Mouse (Mus musculus): ENCODE results near the gene Krtap19-1. TPM values are rescaled to one million over a fixed set of nuclear protein-coding genes. Genes with fewer than 3 reads are reported as not detected.

Gene Krtap19-1
- polyA plus RNA-seq (2015; fragmentation: Nextera tagmentation; extraction: Ambion mirVana): not detected in 2 replicates

DNA sequence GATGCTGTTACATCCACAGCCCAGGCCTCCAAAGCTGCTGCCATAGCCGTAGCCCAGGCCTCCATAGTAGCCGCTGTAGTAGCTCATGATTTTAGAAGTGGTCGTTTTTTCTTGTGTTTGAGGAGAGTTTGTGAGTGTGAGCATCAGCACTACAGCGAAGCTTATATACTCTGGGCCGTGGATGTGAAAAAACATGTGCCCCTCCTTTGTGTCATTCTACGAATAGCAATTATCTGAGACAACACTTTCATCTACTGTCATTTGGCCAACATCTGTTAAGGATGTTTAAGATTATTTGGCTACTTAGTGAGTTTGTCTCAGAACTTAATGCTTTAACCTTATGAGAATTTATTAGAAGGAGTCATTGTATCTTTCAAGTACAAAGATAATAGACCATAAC lies at the start of gene Krtap19-1:
Gene Krtap19-1, minus strand, starts transcription at position 101 of the 400 bp plus-strand sequence.
- no peak within 1 kb of the TSS for H3K9ac ChIP-seq
- H3K9me3 ChIP-seq: no peaks in the 10 kb centered on the region
- no peak for ATAC-seq (ENCODE audit: low FRiP score, low read depth)
- H3K27ac ChIP-seq (replicated peaks): no peak within 1 kb of the TSS
- no peaks in the 10 kb centered on the region for H3K36me3 ChIP-seq
- no peaks in the 10 kb centered on the region for H3K4me1 ChIP-seq (replicated peaks)
- H3K4me3 ChIP-seq: no peak within 1 kb of the TSS
- no peaks in the 10 kb centered on the region for H3K27me3 ChIP-seq
- H3K4me2 ChIP-seq: no peak within 1 kb of the TSS
- WGBS: 91% methylated on average over 6 of the region's 6 CpGs

DNA sequence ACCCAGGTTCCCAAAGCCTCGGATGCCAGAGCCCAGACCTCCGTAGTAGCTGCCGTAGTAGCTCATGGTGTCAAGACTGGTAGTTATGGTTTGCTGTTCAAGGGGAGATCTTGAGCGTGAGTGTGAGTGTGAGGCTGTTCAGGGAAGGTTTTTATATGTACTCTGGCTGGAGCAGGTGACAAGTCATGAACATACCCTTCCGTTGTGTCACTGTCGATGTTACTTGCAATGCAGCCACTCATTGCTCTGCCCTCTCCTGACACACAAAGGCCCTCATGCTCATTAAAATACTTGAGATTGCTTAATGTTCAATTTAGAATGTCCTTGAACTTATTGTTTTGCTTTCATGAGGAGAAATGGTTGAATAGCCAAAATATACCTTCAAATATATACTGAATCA lies 27.1 kb upstream of the Krtap19-1 start, which contains the start of gene Krtap19-5:
Gene Krtap19-5, minus strand, starts transcription at position 101 of the 400 bp plus-strand sequence.
- Histone ChIP-seq H3K4me1 (replicated peaks) (no peaks in the 10 kb centered on the region), H3K4me2 (no peak within 1 kb of the TSS), H3K9me3 (no peaks in the 10 kb centered on the region), H3K27ac (replicated peaks) (no peak within 1 kb of the TSS), H3K27me3 (no peaks in the 10 kb centered on the region), H3K9ac (no peak within 1 kb of the TSS), H3K36me3 (no peaks in the 10 kb centered on the region), H3K4me3 (no peak within 1 kb of the TSS)
- 94% methylated on average over 6 of the region's 6 CpGs for WGBS
- ATAC-seq (ENCODE audit: low FRiP score, low read depth): no peak

DNA sequence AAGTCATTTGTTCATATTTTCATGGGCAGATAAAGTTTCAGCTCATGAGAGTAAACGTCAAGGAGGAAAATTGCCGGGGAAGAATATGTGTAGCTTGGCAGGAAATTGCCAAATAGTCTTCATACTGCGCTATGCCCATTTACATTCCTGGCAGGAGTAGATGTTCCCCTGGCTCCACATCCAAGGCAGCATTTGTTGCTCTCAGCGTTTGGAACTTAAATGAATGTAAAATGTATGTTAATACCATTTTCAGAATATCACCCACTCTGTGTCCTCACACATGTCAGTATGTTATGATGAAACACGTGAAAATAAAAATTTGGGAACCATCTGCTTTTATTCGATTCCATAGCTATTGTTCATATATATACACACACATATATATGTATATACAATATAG lies 17.7 kb upstream of the Krtap19-1 start:
- Histone ChIP-seq H3K27me3 (no peaks in the 10 kb centered on the region), H3K9ac (no peak overlapping the region), H3K4me2 (no peak overlapping the region), H3K27ac (replicated peaks) (no peak overlapping the region), H3K4me3 (no peak overlapping the region), H3K9me3 (no peaks in the 10 kb centered on the region), H3K4me1 (replicated peaks) (no peaks in the 10 kb centered on the region), H3K36me3 (no peaks in the 10 kb centered on the region)
- ATAC-seq (ENCODE audit: low FRiP score, low read depth): no peak
- 86% methylated on average over 6 of the region's 6 CpGs for WGBS

DNA sequence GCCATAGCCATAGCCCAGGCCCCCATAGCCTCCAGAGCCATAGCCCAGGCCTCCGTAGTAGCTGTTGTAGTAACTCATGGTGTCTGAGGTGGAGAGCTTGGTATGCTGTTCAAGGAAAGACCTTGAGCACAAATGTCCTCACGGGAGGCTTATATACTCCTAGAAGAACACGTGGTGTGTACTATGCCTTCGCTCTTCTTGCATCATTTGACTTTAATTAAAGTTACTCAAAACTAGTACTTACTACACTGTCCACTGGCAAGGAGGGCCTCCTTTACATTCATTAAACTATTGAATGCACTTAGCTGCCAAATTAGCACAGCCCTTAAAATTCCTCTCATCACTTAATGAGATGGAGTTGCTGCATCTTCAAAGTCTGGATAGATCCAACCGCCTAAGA lies 15.8 kb upstream of the Krtap19-1 start, which contains the start of gene Krtap19-4:
Gene Krtap19-4, minus strand, starts transcription at position 101 of the 400 bp plus-strand sequence.
- no peaks in the 10 kb centered on the region for H3K4me1 ChIP-seq (replicated peaks)
- no peak within 1 kb of the TSS for H3K9ac ChIP-seq
- 93% methylated on average over 5 of the region's 5 CpGs for WGBS
- H3K36me3 ChIP-seq: no peaks in the 10 kb centered on the region
- H3K27me3 ChIP-seq: no peaks in the 10 kb centered on the region
- H3K4me2 ChIP-seq: no peak within 1 kb of the TSS
- no peak for ATAC-seq (ENCODE audit: low FRiP score, low read depth)
- no peaks in the 10 kb centered on the region for H3K9me3 ChIP-seq
- H3K27ac ChIP-seq (replicated peaks): no peak within 1 kb of the TSS
- no peak within 1 kb of the TSS for H3K4me3 ChIP-seq

DNA sequence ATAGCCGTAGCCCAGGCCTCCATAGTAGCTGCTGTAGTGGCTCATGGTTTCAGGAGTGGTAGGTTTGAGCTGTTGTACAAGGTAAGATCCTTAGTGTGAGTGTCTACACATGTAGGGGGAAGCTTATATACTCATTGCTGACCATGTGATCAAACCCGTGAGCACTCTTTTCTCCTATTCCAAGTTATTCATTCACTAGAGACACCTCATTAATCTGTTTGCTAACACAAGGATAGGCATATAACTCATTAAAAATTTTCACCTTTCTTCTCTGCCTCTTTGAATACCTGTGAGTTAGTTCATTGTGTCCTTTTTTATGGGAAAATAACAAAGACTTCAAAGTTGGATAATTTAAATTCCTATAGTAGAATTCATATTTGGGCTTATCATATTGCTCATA lies 8.7 kb upstream of the Krtap19-1 start, which contains the start of gene Krtap19-3:
Gene Krtap19-3, minus strand, starts transcription at position 101 of the 400 bp plus-strand sequence.
- no peaks in the 10 kb centered on the region for H3K27me3 ChIP-seq
- 93% methylated on average over 2 of the region's 2 CpGs for WGBS
- ATAC-seq (ENCODE audit: low FRiP score, low read depth): no peak
- no peak within 1 kb of the TSS for H3K9ac ChIP-seq
- H3K4me3 ChIP-seq: no peak within 1 kb of the TSS
- no peak within 1 kb of the TSS for H3K4me2 ChIP-seq
- H3K4me1 ChIP-seq (replicated peaks): no peaks in the 10 kb centered on the region
- no peaks in the 10 kb centered on the region for H3K36me3 ChIP-seq
- H3K27ac ChIP-seq (replicated peaks): no peak within 1 kb of the TSS
- H3K9me3 ChIP-seq: no peaks in the 10 kb centered on the region

DNA sequence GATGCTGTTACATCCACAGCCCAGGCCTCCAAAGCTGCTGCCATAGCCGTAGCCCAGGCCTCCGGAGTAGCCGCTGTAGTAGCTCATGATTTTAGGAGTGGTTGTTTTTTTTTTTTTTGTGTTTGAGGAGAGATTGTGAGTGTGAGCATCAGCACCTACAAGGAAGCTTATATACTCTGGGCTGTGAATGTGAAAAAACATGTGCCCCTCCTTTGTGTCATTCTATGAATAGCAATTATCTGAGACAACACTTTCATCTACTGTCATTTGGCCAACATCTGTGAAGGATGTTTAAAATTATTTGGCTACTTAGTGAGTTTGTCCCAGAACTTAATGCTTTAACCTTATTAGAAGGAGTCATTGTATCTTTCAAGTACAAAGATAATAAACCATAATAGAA lies 5.0 kb upstream of the Krtap19-1 start, which contains the start of gene Krtap19-2:
Gene Krtap19-2, minus strand, starts transcription at position 101 of the 400 bp plus-strand sequence.
- WGBS: 90% methylated on average over 3 of the region's 3 CpGs
- H3K9me3 ChIP-seq: no peaks in the 10 kb centered on the region
- H3K9ac ChIP-seq: no peak within 1 kb of the TSS
- no peak within 1 kb of the TSS for H3K4me2 ChIP-seq
- no peaks in the 10 kb centered on the region for H3K27me3 ChIP-seq
- H3K27ac ChIP-seq (replicated peaks): no peak within 1 kb of the TSS
- ATAC-seq (ENCODE audit: low FRiP score, low read depth): no peak
- H3K4me1 ChIP-seq (replicated peaks): no peaks in the 10 kb centered on the region
- no peaks in the 10 kb centered on the region for H3K36me3 ChIP-seq
- no peak within 1 kb of the TSS for H3K4me3 ChIP-seq

GRCm38 (mm10) chr16:88864887-88865407 lies 4.3 kb downstream of the Krtap19-1 start:
- Histone ChIP-seq H3K27me3 (no peaks in the 10 kb centered on the region), H3K4me2 (no peak overlapping the region), H3K4me3 (no peak overlapping the region), H3K36me3 (no peaks in the 10 kb centered on the region), H3K27ac (replicated peaks) (no peak overlapping the region), H3K9ac (no peak overlapping the region), H3K9me3 (no peaks in the 10 kb centered on the region), H3K4me1 (replicated peaks) (no peaks in the 10 kb centered on the region)
- ATAC-seq (ENCODE audit: low FRiP score, low read depth): no peak
- 80% methylated on average over 4 of the region's 4 CpGs for WGBS

GRCm38 (mm10) chr16:88851450-88851849 lies 17.8 kb downstream of the Krtap19-1 start:
- Histone ChIP-seq H3K27me3 (no peaks in the 10 kb centered on the region), H3K27ac (replicated peaks) (no peak overlapping the region), H3K4me2 (no peak overlapping the region), H3K36me3 (no peaks in the 10 kb centered on the region), H3K4me3 (no peak overlapping the region), H3K9ac (no peak overlapping the region), H3K4me1 (replicated peaks) (no peaks in the 10 kb centered on the region), H3K9me3 (no peaks in the 10 kb centered on the region)
- 14% methylated on average over 5 of the region's 5 CpGs for WGBS
- no peak for ATAC-seq (ENCODE audit: low FRiP score, low read depth)

- 89% methylated on average over 4 of the region's 4 CpGs for WGBS
- H3K9ac ChIP-seq: no peak overlapping the region
- H3K36me3 ChIP-seq: no peaks in the 10 kb centered on the region
- no peak overlapping the region for H3K4me2 ChIP-seq
- H3K27me3 ChIP-seq: no peaks in the 10 kb centered on the region
- ATAC-seq (ENCODE audit: low FRiP score, low read depth): no peak
- H3K4me1 ChIP-seq (replicated peaks): no peaks in the 10 kb centered on the region
- H3K27ac ChIP-seq (replicated peaks): no peak overlapping the region
- no peaks in the 10 kb centered on the region for H3K9me3 ChIP-seq
- H3K4me3 ChIP-seq: no peak overlapping the region
Measured at GRCm38 (mm10) chr16:88848558-88848957, 20.7 kb downstream of the Krtap19-1 start.

DNA sequence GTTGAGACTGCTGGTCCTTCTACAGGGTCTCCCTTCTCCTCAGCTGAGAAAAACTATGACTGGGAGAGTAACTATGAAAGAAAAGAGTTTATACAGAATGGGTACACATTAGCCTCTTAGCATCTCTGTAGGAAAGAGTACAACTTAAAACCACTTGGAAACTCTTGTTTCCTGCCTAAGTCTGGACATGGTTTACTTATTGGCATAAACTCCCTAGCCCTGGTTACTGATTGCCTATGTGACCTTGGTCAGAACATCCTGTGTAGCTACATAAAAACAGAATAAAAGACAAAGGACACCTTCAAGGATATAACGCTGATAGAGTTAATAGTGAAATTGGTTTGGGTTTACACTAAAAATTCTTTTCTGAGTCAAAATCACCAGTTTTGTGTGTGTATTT lies 21.8 kb downstream of the Krtap19-1 start:
- WGBS: 93% methylated on average over 1 of the region's 1 CpGs
- Histone ChIP-seq H3K4me1 (replicated peaks) (no peaks in the 10 kb centered on the region), H3K4me2 (no peak overlapping the region)

GRCm38 (mm10) chr16:88826978-88827377 lies 42.2 kb downstream of the Krtap19-1 start:
- Histone ChIP-seq H3K4me2 (no peak overlapping the region), H3K36me3 (no peaks in the 10 kb centered on the region), H3K9ac (no peak overlapping the region), H3K4me1 (replicated peaks) (no peaks in the 10 kb centered on the region), H3K4me3 (no peak overlapping the region), H3K9me3 (no peaks in the 10 kb centered on the region), H3K27me3 (no peaks in the 10 kb centered on the region), H3K27ac (replicated peaks) (no peak overlapping the region)
- ATAC-seq (ENCODE audit: low FRiP score, low read depth): no peak
- WGBS: 69% methylated on average over 3 of the region's 3 CpGs

More for the DNA sequence above, 21.8 kb downstream of the Krtap19-1 start:
- no peak for ATAC-seq (ENCODE audit: low FRiP score, low read depth)
- Histone ChIP-seq H3K36me3 (no peaks in the 10 kb centered on the region), H3K9ac (no peak overlapping the region), H3K27ac (replicated peaks) (no peak overlapping the region), H3K9me3 (no peaks in the 10 kb centered on the region), H3K4me3 (no peak overlapping the region), H3K27me3 (no peaks in the 10 kb centered on the region)

- no peaks in the 10 kb centered on the region for H3K4me1 ChIP-seq (replicated peaks)
- H3K27me3 ChIP-seq: no peaks in the 10 kb centered on the region
- H3K27ac ChIP-seq (replicated peaks): no peak within 1 kb of the TSS
- no peak within 1 kb of the TSS for H3K4me2 ChIP-seq
- H3K9ac ChIP-seq: no peak within 1 kb of the TSS
- H3K36me3 ChIP-seq: no peaks in the 10 kb centered on the region
- H3K9me3 ChIP-seq: no peaks in the 10 kb centered on the region
- no peak for ATAC-seq (ENCODE audit: low FRiP score, low read depth)
- no peak within 1 kb of the TSS for H3K4me3 ChIP-seq
- WGBS: 71% methylated on average over 9 of the region's 9 CpGs
Measured at GRCm38 (mm10) chr16:88826095-88826652, 43.0 kb downstream of the Krtap19-1 start, which contains the start of gene Krtap14. Gene Krtap14, minus strand, starts transcription at chr16:88826145.

All from hindbrain, embryonic 15.5 days (tissue).